Mouse (Mus musculus): ENCODE measurements around the gene Nme3. TPM values are rescaled to one million over a fixed set of nuclear protein-coding genes. Genes with fewer than 3 reads are reported as not detected.

Gene Nme3
- polyA plus RNA-seq, 1 experiment from 2014 or later, result 105 TPM

- peak within 1 kb of the TSS; percentile 88 for H3K27ac ChIP-seq (replicated peaks)
- H3K27me3 ChIP-seq (replicated peaks), result no peaks in the 10 kb centered on the region
- H3K4me1 ChIP-seq, result peaks cover 61% of the 10 kb centered on the region
- peak within 1 kb of the TSS; percentile 99 for H3K4me2 ChIP-seq
- peak within 1 kb of the TSS; percentile 87 for H3K4me3 ChIP-seq (replicated peaks)
- peaks cover 63% of the 10 kb centered on the region for H3K36me3 ChIP-seq
- WGBS, result under 1% methylated on average over 62 of the region's 62 CpGs
- H3K9me3 ChIP-seq (replicated peaks), result no peaks in the 10 kb centered on the region
- H3K9ac ChIP-seq (replicated peaks), result peak within 1 kb of the TSS; percentile 93
- ATAC-seq (ENCODE audit: low FRiP score), result peak; percentile 68
Observed at GRCm38 (mm10) chr17:24894995-24895547, 1.2 kb upstream of the Nme3 start, which contains the start of the genes Eme2 and Mrps34. TSS of gene Eme2 (minus strand) at chr17:24895087. TSS of gene Mrps34 (plus strand) at chr17:24895116.

GRCm38 (mm10) chr17:24895571-24896240 lies 594 bp upstream of the Nme3 start:
- 10% methylated on average over 23 of the region's 23 CpGs for WGBS
- Histone ChIP-seq H3K9me3 (replicated peaks) (no peaks in the 10 kb centered on the region), H3K4me3 (replicated peaks) (peak overlapping the region; percentile 87), H3K36me3 (peaks cover 63% of the 10 kb centered on the region), H3K27ac (replicated peaks) (peak overlapping the region; percentile 88), H3K4me2 (peak overlapping the region; percentile 99), H3K9ac (replicated peaks) (peak overlapping the region; percentile 93), H3K27me3 (replicated peaks) (no peaks in the 10 kb centered on the region), H3K4me1 (peaks cover 54% of the 10 kb centered on the region)
- no peak for ATAC-seq (ENCODE audit: low FRiP score)

GRCm38 (mm10) chr17:24896993-24897269 lies 631 bp downstream of the Nme3 start:
- no peaks in the 10 kb centered on the region for H3K27me3 ChIP-seq (replicated peaks)
- H3K9ac ChIP-seq (replicated peaks), result peak overlapping the region; percentile 93
- peak; percentile 9; the same call in 1 of the 2 replicates for ATAC-seq (ENCODE audit: low FRiP score)
- no peaks in the 10 kb centered on the region for H3K9me3 ChIP-seq (replicated peaks)
- peak overlapping the region; percentile 87 for H3K4me3 ChIP-seq (replicated peaks)
- peaks cover 64% of the 10 kb centered on the region for H3K36me3 ChIP-seq
- H3K4me1 ChIP-seq, result peaks cover 51% of the 10 kb centered on the region
- peak overlapping the region; percentile 88 for H3K27ac ChIP-seq (replicated peaks)
- peak overlapping the region; percentile 99 for H3K4me2 ChIP-seq
- 23% methylated on average over 11 of the region's 11 CpGs for WGBS

- no peak for ATAC-seq (ENCODE audit: low FRiP score)
- Histone ChIP-seq H3K27ac (replicated peaks) (no peak overlapping the region), H3K4me2 (peak overlapping the region; percentile 99), H3K36me3 (peaks cover 64% of the 10 kb centered on the region), H3K9me3 (replicated peaks) (no peaks in the 10 kb centered on the region), H3K4me3 (replicated peaks) (peak overlapping the region; percentile 87), H3K9ac (replicated peaks) (peak overlapping the region; percentile 93), H3K27me3 (replicated peaks) (no peaks in the 10 kb centered on the region), H3K4me1 (peaks cover 51% of the 10 kb centered on the region)
- WGBS, result 76% methylated on average over 4 of the region's 4 CpGs
Observed at GRCm38 (mm10) chr17:24897600-24897999, 1.3 kb downstream of the Nme3 start.

GRCm38 (mm10) chr17:24898041-24898854 lies 1.9 kb downstream of the Nme3 start:
- Histone ChIP-seq H3K4me2 (peak overlapping the region; percentile 99), H3K27ac (replicated peaks) (no peak overlapping the region), H3K4me3 (replicated peaks) (peak overlapping the region; percentile 87; the same call in 1 of the 2 replicates), H3K9me3 (replicated peaks) (no peaks in the 10 kb centered on the region), H3K27me3 (replicated peaks) (no peaks in the 10 kb centered on the region), H3K4me1 (peaks cover 46% of the 10 kb centered on the region), H3K36me3 (peaks cover 64% of the 10 kb centered on the region), H3K9ac (replicated peaks) (0 out of 2 replicates have a peak overlapping the region, but pooled peaks have one; percentile 93)
- ATAC-seq (ENCODE audit: low FRiP score), result no peak
- 91% methylated on average over 4 of the region's 4 CpGs for WGBS

GRCm38 (mm10) chr17:24899153-24899552 lies 2.9 kb downstream of the Nme3 start:
- no peak for ATAC-seq (ENCODE audit: low FRiP score)
- H3K27ac ChIP-seq (replicated peaks), result no peak overlapping the region
- no peaks in the 10 kb centered on the region for H3K27me3 ChIP-seq (replicated peaks)
- 81% methylated on average over 5 of the region's 5 CpGs for WGBS
- no peak overlapping the region for H3K4me2 ChIP-seq
- H3K4me1 ChIP-seq, result peaks cover 37% of the 10 kb centered on the region
- peaks cover 70% of the 10 kb centered on the region for H3K36me3 ChIP-seq
- H3K9me3 ChIP-seq (replicated peaks), result no peaks in the 10 kb centered on the region
- no peak overlapping the region for H3K4me3 ChIP-seq (replicated peaks)
- H3K9ac ChIP-seq (replicated peaks), result no peak overlapping the region

- Histone ChIP-seq H3K27ac (replicated peaks) (no peak overlapping the region), H3K36me3 (peaks cover 78% of the 10 kb centered on the region), H3K9me3 (replicated peaks) (no peaks in the 10 kb centered on the region), H3K4me3 (replicated peaks) (no peak overlapping the region), H3K27me3 (replicated peaks) (no peaks in the 10 kb centered on the region), H3K4me2 (no peak overlapping the region), H3K4me1 (peaks cover 34% of the 10 kb centered on the region), H3K9ac (replicated peaks) (no peak overlapping the region)
- no peak for ATAC-seq (ENCODE audit: low FRiP score)
- 98% methylated on average over 6 of the region's 6 CpGs for WGBS
Observed at GRCm38 (mm10) chr17:24900014-24900413, 3.7 kb downstream of the Nme3 start.

- peaks cover 99% of the 10 kb centered on the region for H3K36me3 ChIP-seq
- H3K4me1 ChIP-seq, result peaks cover 16% of the 10 kb centered on the region
- H3K4me3 ChIP-seq (replicated peaks), result no peak overlapping the region
- H3K4me2 ChIP-seq, result no peak overlapping the region
- H3K27ac ChIP-seq (replicated peaks), result no peak overlapping the region
- WGBS, result 92% methylated on average over 5 of the region's 5 CpGs
- H3K27me3 ChIP-seq (replicated peaks), result no peaks in the 10 kb centered on the region
- H3K9me3 ChIP-seq (replicated peaks), result no peaks in the 10 kb centered on the region
- H3K9ac ChIP-seq (replicated peaks), result no peak overlapping the region
- no peak for ATAC-seq (ENCODE audit: low FRiP score)
Observed at GRCm38 (mm10) chr17:24902124-24902523, 5.8 kb downstream of the Nme3 start.

GRCm38 (mm10) chr17:24902671-24903474 lies 6.6 kb downstream of the Nme3 start:
- H3K36me3 ChIP-seq, result peaks cover 100% of the 10 kb centered on the region
- no peak overlapping the region for H3K4me3 ChIP-seq (replicated peaks)
- 70% methylated on average over 9 of the region's 9 CpGs for WGBS
- H3K27me3 ChIP-seq (replicated peaks), result no peaks in the 10 kb centered on the region
- no peak overlapping the region for H3K9ac ChIP-seq (replicated peaks)
- ATAC-seq (ENCODE audit: low FRiP score), result no peak
- no peak overlapping the region for H3K27ac ChIP-seq (replicated peaks)
- H3K4me1 ChIP-seq, result peaks cover 9% of the 10 kb centered on the region
- H3K9me3 ChIP-seq (replicated peaks), result no peaks in the 10 kb centered on the region
- H3K4me2 ChIP-seq, result no peak overlapping the region

GRCm38 (mm10) chr17:24903767-24904166 lies 7.5 kb downstream of the Nme3 start:
- Histone ChIP-seq H3K9ac (replicated peaks) (no peak overlapping the region), H3K27me3 (replicated peaks) (no peaks in the 10 kb centered on the region), H3K9me3 (replicated peaks) (no peaks in the 10 kb centered on the region), H3K36me3 (peaks cover 100% of the 10 kb centered on the region), H3K27ac (replicated peaks) (no peak overlapping the region), H3K4me1 (no peaks in the 10 kb centered on the region), H3K4me2 (no peak overlapping the region), H3K4me3 (replicated peaks) (no peak overlapping the region)
- 97% methylated on average over 9 of the region's 9 CpGs for WGBS
- no peak for ATAC-seq (ENCODE audit: low FRiP score)

- Histone ChIP-seq H3K4me3 (replicated peaks) (no peak overlapping the region), H3K27me3 (replicated peaks) (no peaks in the 10 kb centered on the region), H3K9me3 (replicated peaks) (no peaks in the 10 kb centered on the region), H3K4me1 (no peaks in the 10 kb centered on the region), H3K27ac (replicated peaks) (no peak overlapping the region), H3K4me2 (no peak overlapping the region), H3K9ac (replicated peaks) (no peak overlapping the region), H3K36me3 (peaks cover 98% of the 10 kb centered on the region)
- 97% methylated on average over 2 of the region's 2 CpGs for WGBS
- ATAC-seq (ENCODE audit: low FRiP score), result no peak
Observed at GRCm38 (mm10) chr17:24907591-24907990, 11.3 kb downstream of the Nme3 start.

Measured in neural tube, embryonic 15.5 days (tissue).